Mouse (Mus musculus) heart, postnatal 14 days (tissue): ENCODE measurements around the gene Cldn7. TPM values are rescaled to one million over a fixed set of nuclear protein-coding genes. Genes with fewer than 3 reads are reported as not detected.
"Not testable (repeated sequence)": the region's sequence is repeated elsewhere in the genome, so short reads cannot be mapped to it uniquely, and the experiment has no call there.

Source experiments
- DNase-seq, 2 experiments: peaks; one replicate each; pipeline ENCODE4 v3.0.0; 2021 to 2022
- intact Hi-C: fragments of 180-260 bp; cut with DNase I; formaldehyde crosslinking; loops from one replicate; pipeline ENCODE4 v1.15.1; 2025
- long read RNA-seq, 2 experiments: library from polyadenylated mRNA; stranded (forward); transcript quantifications; one replicate each; pipeline ENCODE4 v2.0.0; 2021
- total RNA-seq, 2 experiments: library from RNA; stranded (reverse); gene quantifications; 2 replicates each; pipeline ENCODE4 v1.2.3; 2021

Gene Cldn7
- under 1 TPM in 1 of 2 experiments, not detected in 1; 0.48 TPM for total RNA-seq
- long read RNA-seq, experiment 1, partial matches to known transcripts: 0 of 1 reads
- long read RNA-seq, experiment 1, other reads (novel, unspliced or antisense): 0 of 1 reads
- long read RNA-seq, experiment 2: 0 reads

GRCm38 (mm10) chr11:69964650-69965270 is at the start of gene Cldn7:
TSS of gene Cldn7 (plus strand) at chr11:69964779.
- no peak for DNase-seq
- intact Hi-C loops: no loop called here

GRCm38 (mm10) chr11:69914917-69915430 is 49.6 kb upstream of the Cldn7 start:
- no peak for DNase-seq
- intact Hi-C loops: loop anchor here (10.0 kb wide), 1 partner anchor 810 kb away; no protein-coding TSS in a partner anchor

DNA sequence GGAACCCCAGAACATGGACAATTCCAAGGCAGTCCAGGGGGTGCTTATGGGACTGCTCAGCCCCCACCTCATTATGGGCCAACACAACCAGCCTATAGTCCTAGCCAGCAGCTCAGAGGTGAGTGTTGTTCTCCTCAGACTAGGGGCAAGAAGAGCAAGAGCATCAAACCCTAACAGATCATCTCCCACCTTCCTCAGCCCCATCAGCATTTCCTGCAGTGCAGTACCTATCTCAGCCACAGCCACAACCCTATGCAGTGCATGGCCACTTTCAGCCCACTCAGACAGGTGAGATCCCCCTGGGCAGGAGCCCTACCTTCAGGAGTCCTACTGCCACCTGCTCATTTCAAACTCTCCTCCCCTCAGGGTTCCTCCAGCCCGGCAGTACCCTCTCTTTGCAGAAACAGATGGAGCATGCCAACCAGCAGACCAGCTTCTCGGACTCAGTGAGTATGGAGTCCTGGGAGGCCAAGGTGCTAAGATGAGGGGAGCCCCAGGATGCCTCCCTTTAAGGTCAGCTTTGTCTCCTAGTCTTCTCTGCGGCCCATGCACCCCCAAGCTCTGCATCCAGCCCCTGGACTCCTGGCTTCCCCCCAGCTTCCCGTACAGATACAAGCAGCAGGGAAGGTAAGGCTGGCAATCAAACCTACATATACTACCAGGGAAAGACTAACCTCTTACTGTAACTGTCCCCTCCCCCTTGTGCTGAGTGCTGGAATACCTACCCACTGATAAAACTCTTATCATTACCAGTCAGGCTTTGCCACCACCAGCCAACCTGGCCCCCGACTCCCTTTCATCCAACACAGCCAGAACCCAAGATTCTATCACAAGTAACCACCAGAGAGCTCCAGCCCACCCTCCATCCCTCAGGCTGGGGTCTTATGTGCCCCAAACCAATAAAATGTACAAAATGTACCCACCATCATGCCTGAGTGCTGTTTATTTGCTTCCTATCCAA is 48.6 kb upstream of the Cldn7 start:
- no peak for DNase-seq
- intact Hi-C loops: loop anchor here (10.0 kb wide), 1 partner anchor 811 kb away; no protein-coding TSS in a partner anchor

- not testable (repeated sequence) for DNase-seq
- intact Hi-C loops: loop anchor here (10.0 kb wide), 1 partner anchor 812 kb away; no protein-coding TSS in a partner anchor
These were observed 47.8 kb upstream of the Cldn7 start for GRCm38 (mm10) chr11:69916652-69917378.

DNA sequence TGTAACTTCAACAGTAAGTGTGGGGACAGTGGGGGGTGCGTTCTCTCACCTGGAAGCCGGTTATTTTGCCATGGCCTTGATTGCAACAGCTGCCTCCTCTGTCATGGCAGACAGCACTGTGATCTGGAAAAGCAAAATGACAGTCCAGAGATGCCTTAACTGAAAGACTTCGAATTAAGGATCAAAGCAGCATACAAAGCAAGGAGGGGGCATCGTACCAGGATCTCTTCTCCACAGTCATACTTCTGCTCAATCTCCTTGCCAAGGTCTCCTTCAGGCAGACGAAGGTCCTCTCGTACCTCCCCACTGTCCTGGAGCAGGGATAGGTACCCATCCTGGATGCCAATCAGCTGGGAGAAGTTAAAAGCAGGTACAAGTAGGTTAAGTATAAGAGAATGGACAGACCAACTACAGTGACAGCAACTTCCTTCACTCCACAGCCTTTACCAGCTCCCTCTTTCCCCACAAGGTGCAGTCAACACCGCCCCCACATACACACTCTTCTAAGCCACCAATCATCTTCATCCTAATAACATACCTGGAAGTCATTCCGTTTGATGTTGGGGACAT is 47.1 kb upstream of the Cldn7 start:
- intact Hi-C loops: loop anchor here (10.0 kb wide), 1 partner anchor 813 kb away; no protein-coding TSS in a partner anchor

GRCm38 (mm10) chr11:69918118-69918517 is 46.5 kb upstream of the Cldn7 start:
- DNase-seq: no peak
- intact Hi-C loops: loop anchor here (10.0 kb wide), 1 partner anchor 813 kb away; no protein-coding TSS in a partner anchor

More for the DNA sequence above, 47.1 kb upstream of the Cldn7 start:
- no peak for DNase-seq

DNA sequence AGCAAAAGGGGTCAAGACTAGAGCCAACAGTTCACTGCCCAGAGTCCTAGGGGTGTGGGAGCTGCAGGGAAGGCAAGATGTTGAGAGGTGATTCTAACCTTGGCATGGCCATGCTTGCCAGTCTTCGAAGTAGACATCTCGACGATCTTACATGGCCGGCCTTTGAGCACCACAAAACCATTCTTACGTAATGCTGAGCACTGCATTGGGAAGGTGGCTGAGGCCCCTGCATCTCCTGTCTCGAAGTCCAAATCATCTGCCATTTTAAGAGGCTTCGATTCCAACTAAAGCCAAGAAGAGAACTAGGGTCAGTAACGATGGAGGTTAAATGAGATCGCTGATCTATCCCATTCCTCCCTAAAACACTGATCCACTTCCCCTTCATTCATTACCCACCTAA is 45.5 kb upstream of the Cldn7 start:
- intact Hi-C loops: loop anchor here (10.0 kb wide), 1 partner anchor 814 kb away; no protein-coding TSS in a partner anchor

GRCm38 (mm10) chr11:69919661-69920265 is 44.8 kb upstream of the Cldn7 start:
- intact Hi-C loops: loop anchor here (2.0 to 10.0 kb wide), 3 partner anchors 39 to 815 kb away; partner anchors contain the start of gene Kctd11
- peak; percentile 77 to 85 for DNase-seq

More for the DNA sequence above, 45.5 kb upstream of the Cldn7 start:
- no peak for DNase-seq

- DNase-seq: peak; percentile 21 to 31
- intact Hi-C loops: loop anchor here (2.0 to 5.0 kb wide), 2 partner anchors 40 to 57 kb away; partner anchors contain the start of gene Kctd11
These were observed 44.1 kb upstream of the Cldn7 start for GRCm38 (mm10) chr11:69920266-69921031.

- peak; percentile 100 for DNase-seq
- intact Hi-C loops: loop anchor here (2.0 to 5.0 kb wide), 2 partner anchors 41 to 56 kb away; partner anchors contain the start of gene Kctd11
These were observed 43.2 kb upstream of the Cldn7 start, which contains the start of gene Eif5a for GRCm38 (mm10) chr11:69921114-69922011. TSS of gene Eif5a (minus strand) at chr11:69921958.

DNA sequence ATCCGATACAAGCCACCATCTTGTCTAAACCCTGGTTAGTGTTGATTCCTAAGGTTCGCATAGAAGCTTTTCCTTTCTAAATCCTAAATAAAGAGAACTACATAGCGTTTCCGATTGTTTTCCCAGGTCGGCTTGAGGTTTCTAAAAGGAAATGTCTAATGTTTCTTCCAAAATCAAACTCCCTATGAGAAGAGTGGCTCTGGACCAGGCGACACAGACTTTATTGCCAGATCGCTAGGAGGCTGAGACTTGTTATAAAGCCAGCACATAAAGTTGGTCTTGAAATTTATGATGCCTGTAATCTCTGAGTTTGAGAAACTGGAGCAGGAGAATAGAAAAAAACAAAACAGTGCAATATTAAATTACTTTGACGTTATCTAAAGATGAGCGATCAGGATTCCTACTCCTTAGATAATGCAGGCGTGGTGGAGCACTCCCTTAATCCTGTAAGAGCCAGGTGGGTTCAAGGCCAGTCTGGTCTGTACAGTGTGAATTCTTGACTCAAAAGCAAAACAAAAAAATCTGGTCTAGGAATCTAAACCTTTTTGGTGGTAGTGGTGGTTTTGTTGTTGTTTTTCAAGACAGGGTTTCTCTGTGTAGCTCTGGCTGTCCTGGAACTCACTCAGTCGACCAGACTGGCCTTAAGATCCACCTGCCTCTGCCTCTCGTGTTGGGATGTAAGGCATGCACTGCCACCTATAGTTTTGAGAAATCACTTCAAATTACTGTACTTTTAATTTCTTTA is 42.4 kb upstream of the Cldn7 start:
- intact Hi-C loops: loop anchor here (5.0 kb wide), 1 partner anchor 55 kb away; no protein-coding TSS in a partner anchor

DNA sequence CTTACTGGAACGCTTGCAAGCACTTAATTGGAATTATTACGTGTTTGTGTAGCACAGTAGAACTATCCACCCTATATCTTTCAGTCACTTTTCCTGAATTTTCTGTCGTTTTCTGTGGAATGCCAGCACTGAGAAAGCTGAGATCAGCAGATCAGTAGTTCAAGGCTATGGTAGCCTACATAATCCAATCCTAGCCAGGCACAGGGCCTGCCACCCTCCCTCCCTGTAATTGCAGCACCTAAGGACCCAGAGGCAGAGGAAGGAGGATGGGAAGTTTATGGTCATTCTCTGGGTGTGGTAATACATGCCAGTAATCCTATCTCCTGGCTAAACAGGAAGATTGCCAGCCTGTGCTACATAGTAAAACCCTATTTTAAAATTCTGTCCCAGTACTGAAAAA is 41.8 kb upstream of the Cldn7 start:
- intact Hi-C loops: loop anchor here (5.0 kb wide), 1 partner anchor 55 kb away; no protein-coding TSS in a partner anchor
- no peak for DNase-seq

More for the DNA sequence above, 42.4 kb upstream of the Cldn7 start:
- DNase-seq: no peak

- intact Hi-C loops: no loop called here
- no peak for DNase-seq
These were observed 37.1 kb upstream of the Cldn7 start for GRCm38 (mm10) chr11:69927501-69927900.

DNA sequence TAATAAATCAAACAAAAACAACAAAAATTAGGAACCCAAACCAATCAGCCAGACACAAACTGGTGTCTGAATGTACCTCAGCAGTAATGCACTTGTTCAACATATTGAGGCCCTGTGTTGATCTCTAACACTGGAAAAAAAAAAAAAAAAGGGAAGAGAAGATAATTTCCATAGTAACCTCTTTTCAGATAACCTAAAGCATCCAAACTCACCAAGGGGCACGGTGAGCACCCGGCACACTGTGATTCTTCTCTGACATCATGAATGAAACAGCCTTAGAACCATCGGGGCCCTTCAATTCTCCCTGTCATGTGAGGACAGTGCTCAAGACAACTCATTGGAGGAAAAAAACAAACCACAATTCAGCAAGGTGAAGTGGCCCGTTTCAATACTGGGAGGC is 34.9 kb upstream of the Cldn7 start:
- no peak for DNase-seq
- intact Hi-C loops: loop anchor here (10.0 kb wide), 1 partner anchor 285 kb away; the partner anchor contains the start of gene Slc16a11

DNA sequence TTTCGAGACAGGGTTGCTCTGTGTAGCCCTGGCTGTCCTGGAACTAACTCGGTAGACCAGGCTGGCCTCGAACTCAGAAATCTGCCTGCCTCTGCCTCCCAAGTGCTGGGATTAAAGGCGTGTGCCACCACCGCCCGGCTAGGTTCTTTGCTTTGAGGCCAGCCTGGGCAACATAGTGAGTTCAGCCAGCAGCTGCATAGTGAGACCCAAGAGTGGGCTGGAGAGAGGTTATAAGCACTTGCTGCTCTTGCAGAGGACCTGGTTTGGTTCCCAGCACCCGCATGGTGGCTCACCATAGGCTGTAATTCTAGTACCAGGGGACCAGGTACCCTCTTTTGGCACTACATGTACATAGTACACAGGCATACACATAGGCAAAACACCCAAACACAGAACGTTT is 34.4 kb upstream of the Cldn7 start:
- DNase-seq: not testable (repeated sequence)
- intact Hi-C loops: loop anchor here (10.0 kb wide), 1 partner anchor 285 kb away; the partner anchor contains the start of gene Slc16a11
